Mouse (Mus musculus): ENCODE measurements around the gene Scn8a. TPM values are rescaled to one million over a fixed set of nuclear protein-coding genes. Genes with fewer than 3 reads are reported as not detected.

Scn8a gene
- total RNA-seq, 2 experiments from 2014 or later, result 164 to 171 TPM

GRCm38 (mm10) chr15:100871107-100872011 lies 1.7 kb downstream of the Scn8a start:
- intact Hi-C loops (cut with DNase I), result loop anchor here (5.0 kb wide), 1 partner anchor 91 kb away; no protein-coding TSS in a partner anchor
- DNase-seq (ENCODE audit: extremely low spot score in 1 of 2, low spot score in 2 of 2), result peak in 1 of 2 experiments; percentile 50

- DNase-seq (ENCODE audit: extremely low spot score in 1 of 2, low spot score in 2 of 2), result peak in 1 of 2 experiments; percentile 75
- intact Hi-C loops (cut with DNase I), result loop anchor here (5.0 kb wide), 1 partner anchor 89 kb away; no protein-coding TSS in a partner anchor
These were observed 3.5 kb downstream of the Scn8a start for GRCm38 (mm10) chr15:100873155-100873554.

- no peak for DNase-seq (ENCODE audit: extremely low spot score in 1 of 2, low spot score in 2 of 2)
- intact Hi-C loops (cut with DNase I), result no loop called here
These were observed 9.4 kb downstream of the Scn8a start for GRCm38 (mm10) chr15:100879073-100879472.

GRCm38 (mm10) chr15:100881385-100881784 lies 11.7 kb downstream of the Scn8a start:
- intact Hi-C loops (cut with DNase I), result no loop called here
- DNase-seq (ENCODE audit: extremely low spot score in 1 of 2, low spot score in 2 of 2), result no peak

- intact Hi-C loops (cut with DNase I), result no loop called here
- DNase-seq (ENCODE audit: extremely low spot score in 1 of 2, low spot score in 2 of 2), result no peak
These were observed 14.8 kb downstream of the Scn8a start for GRCm38 (mm10) chr15:100884481-100884880.

GRCm38 (mm10) chr15:100891962-100892361 lies 22.3 kb downstream of the Scn8a start:
- DNase-seq (ENCODE audit: extremely low spot score in 1 of 2, low spot score in 2 of 2), result no peak
- intact Hi-C loops (cut with DNase I), result no loop called here

GRCm38 (mm10) chr15:100896502-100896901 lies 26.8 kb downstream of the Scn8a start:
- DNase-seq (ENCODE audit: extremely low spot score in 1 of 2, low spot score in 2 of 2), result no peak
- intact Hi-C loops (cut with DNase I), result no loop called here

GRCm38 (mm10) chr15:100903811-100904210 lies 34.2 kb downstream of the Scn8a start:
- intact Hi-C loops (cut with DNase I), result no loop called here
- DNase-seq (ENCODE audit: extremely low spot score in 1 of 2, low spot score in 2 of 2), result no peak

GRCm38 (mm10) chr15:100905006-100905405 lies 35.3 kb downstream of the Scn8a start:
- intact Hi-C loops (cut with DNase I), result no loop called here
- DNase-seq (ENCODE audit: extremely low spot score in 1 of 2, low spot score in 2 of 2), result no peak

GRCm38 (mm10) chr15:100905751-100906150 lies 36.1 kb downstream of the Scn8a start:
- no peak for DNase-seq (ENCODE audit: extremely low spot score in 1 of 2, low spot score in 2 of 2)
- intact Hi-C loops (cut with DNase I), result no loop called here

- intact Hi-C loops (cut with DNase I), result no loop called here
- no peak for DNase-seq (ENCODE audit: extremely low spot score in 1 of 2, low spot score in 2 of 2)
These were observed 39.2 kb downstream of the Scn8a start for GRCm38 (mm10) chr15:100908817-100909216.

- intact Hi-C loops (cut with DNase I), result no loop called here
- DNase-seq (ENCODE audit: extremely low spot score in 1 of 2, low spot score in 2 of 2), result no peak
These were observed 40.1 kb downstream of the Scn8a start for GRCm38 (mm10) chr15:100909734-100910163.

- intact Hi-C loops (cut with DNase I), result no loop called here
- DNase-seq (ENCODE audit: extremely low spot score in 1 of 2, low spot score in 2 of 2), result peak in 1 of 2 experiments; percentile 26
These were observed 40.8 kb downstream of the Scn8a start for GRCm38 (mm10) chr15:100910381-100910841.

- DNase-seq (ENCODE audit: extremely low spot score in 1 of 2, low spot score in 2 of 2), result no peak
- intact Hi-C loops (cut with DNase I), result no loop called here
These were observed 43.1 kb downstream of the Scn8a start for GRCm38 (mm10) chr15:100912676-100913266.

GRCm38 (mm10) chr15:100914734-100915242 lies 45.1 kb downstream of the Scn8a start:
- intact Hi-C loops (cut with DNase I), result no loop called here
- peak in 1 of 2 experiments; percentile 53 for DNase-seq (ENCODE audit: extremely low spot score in 1 of 2, low spot score in 2 of 2)

GRCm38 (mm10) chr15:100918046-100918445 lies 48.4 kb downstream of the Scn8a start:
- no peak for DNase-seq (ENCODE audit: extremely low spot score in 1 of 2, low spot score in 2 of 2)
- intact Hi-C loops (cut with DNase I), result no loop called here

- DNase-seq (ENCODE audit: extremely low spot score in 1 of 2, low spot score in 2 of 2), result no peak
- intact Hi-C loops (cut with DNase I), result no loop called here
These were observed 52.6 kb downstream of the Scn8a start for GRCm38 (mm10) chr15:100922210-100922609.

GRCm38 (mm10) chr15:100923476-100923875 lies 53.8 kb downstream of the Scn8a start:
- intact Hi-C loops (cut with DNase I), result no loop called here
- DNase-seq (ENCODE audit: extremely low spot score in 1 of 2, low spot score in 2 of 2), result peak; percentile 78 to 84

- intact Hi-C loops (cut with DNase I), result no loop called here
- DNase-seq (ENCODE audit: extremely low spot score in 1 of 2, low spot score in 2 of 2), result peak in 1 of 2 experiments; percentile 40
These were observed 55.3 kb downstream of the Scn8a start for GRCm38 (mm10) chr15:100924941-100925340.

GRCm38 (mm10) chr15:100930477-100930876 lies 60.8 kb downstream of the Scn8a start:
- no peak for DNase-seq (ENCODE audit: extremely low spot score in 1 of 2, low spot score in 2 of 2)
- intact Hi-C loops (cut with DNase I), result no loop called here

Measured in left cerebral cortex, postnatal 10 days (tissue).